Mouse (Mus musculus) brain, embryonic 14.5 days (tissue): Measurements from ENCODE around the gene Adamts13.

ENCODE experiments used
- CTCF ChIP-seq: fragments of 200-500 bp; IDR thresholded peaks from 2 replicates; pipeline ENCODE4 v1.5.1; 2012; ENCODE audit warnings: inconsistent platforms, mild to moderate bottlenecking, moderate library complexity, borderline replicate concordance; ENCODE audit not compliant: insufficient read depth, insufficient read length; ENCODE audit errors: extremely low read depth
- POLR2A ChIP-seq: fragments of 200-500 bp; IDR thresholded peaks from 2 replicates; pipeline ENCODE4 v1.6.1; 2012; ENCODE audit warnings: mild to moderate bottlenecking, inconsistent platforms, borderline replicate concordance; ENCODE audit not compliant: poor library complexity, insufficient read depth, insufficient read length, severe bottlenecking; ENCODE audit errors: extremely low read depth

DNA sequence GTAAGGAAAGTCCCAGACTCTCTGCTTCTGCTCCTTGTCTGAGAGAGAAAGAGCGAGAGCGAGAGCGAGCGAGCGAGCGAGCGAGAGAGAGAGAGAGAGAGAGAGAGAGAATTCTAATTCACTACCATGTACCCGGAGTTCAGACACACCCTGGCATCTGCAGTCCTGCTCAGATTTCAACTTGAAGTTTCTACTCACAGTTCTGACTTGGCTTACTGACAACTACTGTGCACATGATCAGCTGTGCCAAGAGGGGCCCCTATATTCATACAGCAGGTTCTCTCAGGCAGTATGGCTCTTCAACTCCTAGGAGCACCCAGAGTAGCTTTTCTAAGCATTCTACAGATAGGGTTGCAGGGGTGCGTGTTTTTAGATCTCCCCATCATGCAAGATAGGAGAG, 86.0 kb downstream of the Adamts13 start:
- no peak for TF ChIP-seq CTCF
- TF ChIP-seq POLR2A = no peak
